19 mouse cellular contexts compared by ENCODE assay signal in genomic region chr8:117123850-117124633, GRCm38 (mm10). TPM values are rescaled to one million over a fixed set of nuclear protein-coding genes. Genes with fewer than 3 reads are reported as not detected.
DNase-seq lines count a peak whose midpoint lies in the region; ATAC-seq and TF ChIP-seq lines count a peak whose summit lies in the region.
"Had no signal": no experiment of that assay in that cellular context is flagged by ENCODE, and none has a peak within 500 bp of the region (broad histone marks: within the 10 kb centered on the region; RNA-seq: fewer than 3 reads in every experiment).

No protein-coding gene starts in this region.

- no peak overlapping the region for H3K9ac ChIP-seq in lung, embryonic 15.5 days
- H3K9ac ChIP-seq in embryonic facial prominence, embryonic 15.5 days = no peak overlapping the region
- H3K9ac ChIP-seq in kidney, embryonic 15.5 days = no peak overlapping the region
- H3K9ac ChIP-seq in stomach, postnatal 0 days (ENCODE audit: low read length) = no peak overlapping the region
- H3K9ac ChIP-seq: liver, embryonic 15.5 days; midbrain, embryonic 12.5 days had no signal

- no peaks in the 10 kb centered on the region for H3K27me3 ChIP-seq in lung, embryonic 15.5 days
- no peaks in the 10 kb centered on the region for H3K27me3 ChIP-seq in embryonic facial prominence, embryonic 15.5 days
- no peaks in the 10 kb centered on the region; the same call in 1 of the 2 replicates for H3K27me3 ChIP-seq in kidney, embryonic 15.5 days
- no peaks in the 10 kb centered on the region for H3K27me3 ChIP-seq in stomach, postnatal 0 days (ENCODE audit: control insufficient read depth, insufficient read depth, low read length)
- H3K27me3 ChIP-seq: liver, embryonic 15.5 days; midbrain, embryonic 12.5 days had no signal

- H3K4me3 ChIP-seq in lung, embryonic 15.5 days = no peak overlapping the region
- no peak overlapping the region for H3K4me3 ChIP-seq in embryonic facial prominence, embryonic 15.5 days (replicated peaks)
- no peak overlapping the region for H3K4me3 ChIP-seq in kidney, embryonic 15.5 days (replicated peaks)
- no peak overlapping the region for H3K4me3 ChIP-seq in stomach, postnatal 0 days (ENCODE audit: low read depth, low read length)
- H3K4me3 ChIP-seq: heart, embryonic 10.5 days; liver, embryonic 15.5 days; midbrain, embryonic 12.5 days had no signal

- no peak overlapping the region for H3K4me2 ChIP-seq in lung, embryonic 15.5 days
- H3K4me2 ChIP-seq in embryonic facial prominence, embryonic 15.5 days (replicated peaks) = no peak overlapping the region
- no peak overlapping the region for H3K4me2 ChIP-seq in kidney, embryonic 15.5 days
- 0 out of 2 replicates have a peak overlapping the region, but pooled peaks have one; percentile 11 for H3K4me2 ChIP-seq in stomach, postnatal 0 days (replicated peaks; ENCODE audit: low read depth)
- H3K4me2 ChIP-seq: liver, embryonic 15.5 days; midbrain, embryonic 12.5 days had no signal

- H3K4me1 ChIP-seq in lung, embryonic 15.5 days = no peaks in the 10 kb centered on the region
- no peaks in the 10 kb centered on the region for H3K4me1 ChIP-seq in embryonic facial prominence, embryonic 15.5 days
- H3K4me1 ChIP-seq in kidney, embryonic 15.5 days = no peaks in the 10 kb centered on the region
- no peaks in the 10 kb centered on the region for H3K4me1 ChIP-seq in stomach, postnatal 0 days (replicated peaks; ENCODE audit: control insufficient read depth, insufficient read depth)
- H3K4me1 ChIP-seq: midbrain, embryonic 12.5 days had no signal

- no peak overlapping the region for H3K27ac ChIP-seq in lung, embryonic 15.5 days
- peak overlapping the region; percentile 68 for H3K27ac ChIP-seq in embryonic facial prominence, embryonic 15.5 days (replicated peaks)
- no peak overlapping the region for H3K27ac ChIP-seq in kidney, embryonic 15.5 days
- H3K27ac ChIP-seq in stomach, postnatal 0 days (replicated peaks) = peak overlapping the region; percentile 69
- H3K27ac ChIP-seq: heart, embryonic 10.5 days; kidney, postnatal 0 days; liver, embryonic 15.5 days; midbrain, embryonic 12.5 days had no signal

- H3K9me3 ChIP-seq in lung, embryonic 15.5 days = no peaks in the 10 kb centered on the region
- H3K9me3 ChIP-seq in embryonic facial prominence, embryonic 15.5 days (replicated peaks) = no peaks in the 10 kb centered on the region
- H3K9me3 ChIP-seq in kidney, embryonic 15.5 days (replicated peaks) = no peaks in the 10 kb centered on the region
- no peaks in the 10 kb centered on the region for H3K9me3 ChIP-seq in stomach, postnatal 0 days (ENCODE audit: control insufficient read depth, low read length)
- H3K9me3 ChIP-seq: heart, embryonic 10.5 days; liver, embryonic 15.5 days; midbrain, embryonic 12.5 days had no signal

- TF ChIP-seq EP300 in stomach, postnatal 0 days (optimal IDR thresholded peaks at IDR 0.05) = no peak

- H3K36me3 ChIP-seq in lung, embryonic 15.5 days = no peaks in the 10 kb centered on the region
- no peaks in the 10 kb centered on the region for H3K36me3 ChIP-seq in embryonic facial prominence, embryonic 15.5 days
- H3K36me3 ChIP-seq in kidney, embryonic 15.5 days = no peaks in the 10 kb centered on the region
- H3K36me3 ChIP-seq in stomach, postnatal 0 days (ENCODE audit: control insufficient read depth, insufficient read depth, low read length) = no peaks in the 10 kb centered on the region
- H3K36me3 ChIP-seq: heart, embryonic 10.5 days; midbrain, embryonic 12.5 days had no signal

- DNase-seq in lung, postnatal 10 days = no peak
- peak; percentile 78 for DNase-seq in stomach, postnatal 0 days (ENCODE audit: low spot score)
- no peak for DNase-seq in gastrocnemius, postnatal 4 days (ENCODE audit: low spot score in 2 of 2)
- DNase-seq in cerebellum, adult 11 months = no peak
- DNase-seq: cerebellum, adult 11-12 months; gastrocnemius, postnatal 14 days; heart, postnatal 4 days; right cerebral cortex, postnatal 25 days had no signal

- ATAC-seq in lung, embryonic 15.5 days (ENCODE audit: borderline replicate concordance, extremely low read depth, low FRiP score, low TSS enrichment) = peak; percentile 60; the same call in 1 of the 2 replicates
- no peak for ATAC-seq in embryonic facial prominence, embryonic 15.5 days (ENCODE audit: insufficient number of reproducible peaks, low FRiP score, low TSS enrichment, low read depth)
- ATAC-seq in kidney, embryonic 15.5 days (replicated peaks; ENCODE audit: low FRiP score) = 0 out of 2 replicates have a peak, but pooled peaks have one; percentile 40
- ATAC-seq in stomach, postnatal 0 days (ENCODE audit: low FRiP score, low TSS enrichment) = peak; percentile 66
- ATAC-seq: activated CD4-positive, CD25-positive, alpha-beta regulatory T cell, adult 4 months; CD4-positive, CD25-positive, alpha-beta regulatory T cell, adult 4 months had no signal

- TF ChIP-seq CTCF in stomach, postnatal 0 days (IDR thresholded peaks at IDR 0.05; ENCODE audit: low read depth) = no peak

- WGBS in lung, embryonic 15.5 days = 66% methylated on average over 13 of the region's 13 CpGs
- 56% methylated on average over 13 of the region's 13 CpGs for WGBS in embryonic facial prominence, embryonic 15.5 days
- WGBS in kidney, embryonic 15.5 days = 77% methylated on average over 13 of the region's 13 CpGs
- WGBS in stomach, postnatal 0 days = 45% methylated on average over 13 of the region's 13 CpGs

RNA-seq across cellular contexts. Expression of gene Bco1, which starts 28.4 kb away (rescaled TPM):
- polyA plus RNA-seq in lung, embryonic 15.5 days (2015; fragmentation: Nextera tagmentation; extraction: Ambion mirVana) = 0.52 and 0.72 TPM in 2 replicates
- 0.29 and 0.37 TPM in 2 replicates for polyA plus RNA-seq in embryonic facial prominence, embryonic 15.5 days (2015; fragmentation: Nextera tagmentation; extraction: Ambion mirVana)
- 0.33 and 0.36 TPM in 2 replicates for polyA plus RNA-seq in kidney, embryonic 15.5 days (2015; fragmentation: Nextera tagmentation; extraction: Ambion mirVana)
- 0.49 and 0.53 TPM in 2 replicates for polyA plus RNA-seq in stomach, postnatal 0 days (2015; fragmentation: Nextera tagmentation; extraction: Ambion mirVana)
- total RNA-seq in gastrocnemius, postnatal 4 days (2021) = under 1 TPM; 0.20 to 0.41 TPM
- total RNA-seq: heart, postnatal 4 days; layer of hippocampus, postnatal 14 days; left cerebral cortex, postnatal 25 days had no signal
- polyA plus RNA-seq: activated CD4-positive, CD25-positive, alpha-beta regulatory T cell, adult 4 months; CD4-positive, CD25-positive, alpha-beta regulatory T cell, adult 4 months had no signal

RNA-seq across cellular contexts. Expression of gene Gan, which starts 33.9 kb away (rescaled TPM):
- 2.1 and 2.3 TPM in 2 replicates for polyA plus RNA-seq in lung, embryonic 15.5 days (2015; fragmentation: Nextera tagmentation; extraction: Ambion mirVana)
- polyA plus RNA-seq in embryonic facial prominence, embryonic 15.5 days (2015; fragmentation: Nextera tagmentation; extraction: Ambion mirVana) = 2.9 and 3.3 TPM in 2 replicates
- 1.9 TPM in 2 replicates for polyA plus RNA-seq in kidney, embryonic 15.5 days (2015; fragmentation: Nextera tagmentation; extraction: Ambion mirVana)
- polyA plus RNA-seq in stomach, postnatal 0 days (2015; fragmentation: Nextera tagmentation; extraction: Ambion mirVana) = 1.5 and 2.4 TPM in 2 replicates
- total RNA-seq in gastrocnemius, postnatal 4 days (2021) = 1 to 10 TPM; 9.2 to 9.5 TPM

RNA-seq across cellular contexts. Expression of gene Pkd1l2, which starts 41.8 kb away (rescaled TPM):
- polyA plus RNA-seq in lung, embryonic 15.5 days (2015; fragmentation: Nextera tagmentation; extraction: Ambion mirVana) = not detected in 2 replicates
- polyA plus RNA-seq in embryonic facial prominence, embryonic 15.5 days (2015; fragmentation: Nextera tagmentation; extraction: Ambion mirVana) = 0.16 and 0.31 TPM in 2 replicates
- 0.05 and 0.10 TPM in 2 replicates for polyA plus RNA-seq in kidney, embryonic 15.5 days (2015; fragmentation: Nextera tagmentation; extraction: Ambion mirVana)
- 0.08 TPM in 1 of 2 replicates, not detected in the other for polyA plus RNA-seq in stomach, postnatal 0 days (2015; fragmentation: Nextera tagmentation; extraction: Ambion mirVana)
- under 1 TPM in 1 of 2 experiments, not detected in 1; 0.08 TPM for total RNA-seq in gastrocnemius, postnatal 4 days (2021)
- polyA plus RNA-seq: CD4-positive, CD25-positive, alpha-beta regulatory T cell, adult 4 months; kidney, postnatal 0 days; liver, embryonic 15.5 days; midbrain, embryonic 12.5 days had no signal

Comparison
In these comparisons a context has a peak if more than half of its experiments do, and no peak if none do; other contexts are left out.
1. H3K27ac ChIP-seq: peak in embryonic facial prominence, embryonic 15.5 days (single experiment) and stomach, postnatal 0 days (single experiment); none in lung, embryonic 15.5 days (single experiment) and kidney, embryonic 15.5 days (single experiment).